Mouse (Mus musculus) spleen, adult 12 weeks (tissue): ENCODE measurements around the gene Chst8.

Source experiments
- DNase-seq: peaks from one replicate; pipeline ENCODE4 v3.0.0; 2022; ENCODE audit warnings: low spot score

Gene Chst8

GRCm38 (mm10) chr7:34714848-34715460, 97.6 kb downstream of the Chst8 start:
- DNase-seq: no peak

GRCm38 (mm10) chr7:34709111-34709510, 103.4 kb downstream of the Chst8 start:
- no peak for DNase-seq

GRCm38 (mm10) chr7:34704401-34704800, 108.1 kb downstream of the Chst8 start:
- DNase-seq: no peak

- DNase-seq: no peak
Observed at GRCm38 (mm10) chr7:34703437-34703836, 109.1 kb downstream of the Chst8 start.

- no peak for DNase-seq
Observed at GRCm38 (mm10) chr7:34702718-34703351, 109.7 kb downstream of the Chst8 start.

GRCm38 (mm10) chr7:34699888-34700287, 112.6 kb downstream of the Chst8 start:
- no peak for DNase-seq

- DNase-seq: no peak
Observed at GRCm38 (mm10) chr7:34698221-34698620, 114.3 kb downstream of the Chst8 start.

- no peak for DNase-seq
Observed at GRCm38 (mm10) chr7:34696086-34696485, 116.4 kb downstream of the Chst8 start.

GRCm38 (mm10) chr7:34694898-34695297, 117.6 kb downstream of the Chst8 start:
- DNase-seq: no peak

- no peak for DNase-seq
Observed at GRCm38 (mm10) chr7:34693916-34694315, 118.6 kb downstream of the Chst8 start.

GRCm38 (mm10) chr7:34693072-34693471, 119.4 kb downstream of the Chst8 start:
- DNase-seq: no peak

GRCm38 (mm10) chr7:34690111-34690510, 122.4 kb downstream of the Chst8 start:
- DNase-seq: no peak

- no peak for DNase-seq
Observed at GRCm38 (mm10) chr7:34689028-34689427, 123.5 kb downstream of the Chst8 start.

- DNase-seq: no peak
Observed at GRCm38 (mm10) chr7:34685801-34686200, 126.7 kb downstream of the Chst8 start.

GRCm38 (mm10) chr7:34685176-34685575, 127.3 kb downstream of the Chst8 start:
- no peak for DNase-seq

GRCm38 (mm10) chr7:34680771-34681421, 131.6 kb downstream of the Chst8 start:
- no peak for DNase-seq

- no peak for DNase-seq
Observed at GRCm38 (mm10) chr7:34679886-34680285, 132.6 kb downstream of the Chst8 start.

- DNase-seq: no peak
Observed at GRCm38 (mm10) chr7:34675831-34676514, 136.5 kb downstream of the Chst8 start.

GRCm38 (mm10) chr7:34675120-34675790, 137.3 kb downstream of the Chst8 start:
- DNase-seq: no peak

GRCm38 (mm10) chr7:34672916-34673315, 139.6 kb downstream of the Chst8 start:
- no peak for DNase-seq

GRCm38 (mm10) chr7:34671911-34672310, 140.6 kb downstream of the Chst8 start:
- peak; percentile 55 for DNase-seq

- DNase-seq: no peak
Observed at GRCm38 (mm10) chr7:34670778-34671177, 141.7 kb downstream of the Chst8 start.
